In the genomic region with DNA sequence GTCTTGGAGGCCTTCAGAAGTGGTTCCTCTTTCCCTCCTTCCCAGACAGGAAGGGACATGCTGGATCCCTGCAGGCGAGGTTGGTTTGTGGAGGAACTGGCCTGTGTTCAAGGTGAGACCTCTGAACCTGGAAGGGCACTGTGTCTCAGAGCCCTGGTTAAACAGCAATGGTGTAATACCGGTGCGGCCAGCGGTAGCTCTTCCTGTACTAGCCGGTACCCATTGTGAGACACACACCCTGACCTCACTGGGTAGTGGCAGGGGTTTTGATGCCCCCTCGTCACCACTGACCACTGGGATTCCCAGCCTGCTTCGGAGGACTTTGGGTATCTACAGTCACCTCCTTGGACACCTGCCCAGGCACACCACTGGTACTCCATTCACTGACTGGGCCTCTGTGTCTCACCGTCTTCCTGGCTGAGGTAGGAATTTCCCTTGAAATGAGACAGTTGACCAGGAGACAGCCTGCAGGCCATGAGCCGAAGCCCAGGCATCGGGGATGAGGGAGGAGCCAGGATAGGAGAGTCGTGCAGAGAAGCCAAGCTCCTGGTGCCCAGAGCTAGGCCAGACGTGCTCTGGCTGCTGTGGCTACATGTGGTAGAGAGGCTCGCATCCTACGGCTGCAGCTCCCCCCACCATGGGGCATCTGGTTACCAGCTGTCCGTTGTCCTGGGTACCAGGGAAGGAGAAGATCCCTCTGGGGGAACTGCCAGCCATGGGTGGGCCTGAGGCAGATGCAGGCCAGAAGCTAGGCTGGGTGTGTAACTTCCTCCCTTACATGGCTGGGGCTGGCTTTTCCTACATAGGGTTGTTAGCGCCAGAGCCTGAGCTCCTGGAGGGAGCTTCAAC, we compare ENCODE assay signal across 11 mouse cellular contexts. TPM values are rescaled to one million over a fixed set of nuclear protein-coding genes. Genes with fewer than 3 reads are reported as not detected.
DNase-seq lines count a peak whose midpoint lies in the region; ATAC-seq and TF ChIP-seq lines count a peak whose summit lies in the region.
"Had no signal": no experiment of that assay in that cellular context is flagged by ENCODE, and none has a peak within 500 bp of the region (broad histone marks: within the 10 kb centered on the region; RNA-seq: fewer than 3 reads in every experiment).

No protein-coding gene starts in this region.

- H3K4me2 ChIP-seq in heart, embryonic 11.5 days: no peak overlapping the region
- H3K4me2 ChIP-seq in liver, embryonic 11.5 days: no peak overlapping the region
- H3K4me2 ChIP-seq in embryonic facial prominence, embryonic 11.5 days (ENCODE audit: low read depth, low read length): no peak overlapping the region
- no peak overlapping the region for H3K4me2 ChIP-seq in limb, embryonic 15.5 days
- H3K4me2 ChIP-seq: liver, embryonic 13.5 days had no signal

- no peak for ATAC-seq in heart, embryonic 11.5 days (replicated peaks; ENCODE audit: insufficient number of reproducible peaks, low FRiP score, low TSS enrichment)
- no peak for ATAC-seq in liver, embryonic 11.5 days (replicated peaks; ENCODE audit: low FRiP score)
- no peak for ATAC-seq in embryonic facial prominence, embryonic 11.5 days (replicated peaks; ENCODE audit: insufficient number of reproducible peaks, low FRiP score, low TSS enrichment, low read depth)
- no peak for ATAC-seq in limb, embryonic 15.5 days (ENCODE audit: insufficient number of reproducible peaks, low FRiP score, low TSS enrichment, low read depth)
- ATAC-seq: hindbrain, postnatal 0 days had no signal

- H3K9me3 ChIP-seq in heart, embryonic 11.5 days (replicated peaks; ENCODE audit: control insufficient read depth, low read length): no peaks in the 10 kb centered on the region
- no peaks in the 10 kb centered on the region for H3K9me3 ChIP-seq in liver, embryonic 11.5 days (ENCODE audit: control insufficient read depth, low read length)
- H3K9me3 ChIP-seq in embryonic facial prominence, embryonic 11.5 days (replicated peaks; ENCODE audit: control insufficient read depth, low read length): no peaks in the 10 kb centered on the region
- no peaks in the 10 kb centered on the region for H3K9me3 ChIP-seq in limb, embryonic 15.5 days
- H3K9me3 ChIP-seq: liver, embryonic 13.5 days had no signal

- no peak for DNase-seq in heart, adult 2 months
- no peak for DNase-seq in liver, adult 2 months (ENCODE audit: extremely low read depth, low read depth, low spot score)
- DNase-seq in liver, embryonic 11.5 days (ENCODE audit: low spot score): no peak
- peak; percentile 38 for DNase-seq in embryonic facial prominence, embryonic 11.5 days (ENCODE audit: low spot score)
- DNase-seq in lung, postnatal 25 days (ENCODE audit: low spot score): no peak
- DNase-seq: liver, embryonic 13.5 days; right cerebral cortex, adult 18-20 months had no signal

- H3K36me3 ChIP-seq in heart, adult 2 months (ENCODE audit: control insufficient read depth, insufficient read depth, low read length): no peaks in the 10 kb centered on the region
- H3K36me3 ChIP-seq in heart, embryonic 11.5 days (ENCODE audit: control insufficient read depth, insufficient read depth, low read length): no peaks in the 10 kb centered on the region
- H3K36me3 ChIP-seq in liver, adult 2 months (ENCODE audit: control insufficient read depth, insufficient read depth, low read length): no peaks in the 10 kb centered on the region
- H3K36me3 ChIP-seq in liver, embryonic 11.5 days (ENCODE audit: control insufficient read depth, insufficient read depth, low read length): no peaks in the 10 kb centered on the region
- no peaks in the 10 kb centered on the region for H3K36me3 ChIP-seq in embryonic facial prominence, embryonic 11.5 days (replicated peaks; ENCODE audit: control insufficient read depth, insufficient read depth, low read depth, low read length)
- H3K36me3 ChIP-seq in limb, embryonic 15.5 days: no peaks in the 10 kb centered on the region
- H3K36me3 ChIP-seq: liver, embryonic 13.5 days had no signal

- no peak for TF ChIP-seq POLR2A in heart, adult 2 months (IDR thresholded peaks at IDR 0.05; ENCODE audit: insufficient read depth, low read depth, low read length)
- no peak for TF ChIP-seq POLR2A in liver, adult 2 months (IDR thresholded peaks at IDR 0.05; ENCODE audit: extremely low read depth, insufficient read depth, low read length)

- TF ChIP-seq EP300 in heart, adult 2 months (IDR thresholded peaks at IDR 0.05; ENCODE audit: insufficient read depth, low read depth, low read length): no peak

- H3K4me1 ChIP-seq in heart, adult 2 months (ENCODE audit: control insufficient read depth, insufficient read depth, low read length): peaks cover 37% of the 10 kb centered on the region
- peaks cover 31% of the 10 kb centered on the region for H3K4me1 ChIP-seq in heart, embryonic 11.5 days (ENCODE audit: control insufficient read depth, insufficient read depth, low read length)
- peaks cover 2% of the 10 kb centered on the region; the same call in 1 of the 2 replicates for H3K4me1 ChIP-seq in liver, adult 2 months (ENCODE audit: control insufficient read depth, insufficient read depth, low read length)
- peaks cover 11% of the 10 kb centered on the region for H3K4me1 ChIP-seq in liver, embryonic 11.5 days (replicated peaks; ENCODE audit: control insufficient read depth, insufficient read depth, low read length)
- peaks cover 14% of the 10 kb centered on the region for H3K4me1 ChIP-seq in embryonic facial prominence, embryonic 11.5 days (ENCODE audit: control insufficient read depth, insufficient read depth, low read length)
- H3K4me1 ChIP-seq in limb, embryonic 15.5 days: peaks cover 76% of the 10 kb centered on the region

- H3K27ac ChIP-seq in heart, adult 2 months: peak overlapping the region; percentile 89
- no peak overlapping the region for H3K27ac ChIP-seq in heart, embryonic 11.5 days (ENCODE audit: low read depth, low read length)
- peak overlapping the region; percentile 57 for H3K27ac ChIP-seq in liver, adult 2 months (replicated peaks; ENCODE audit: insufficient read depth, low read depth, low read length)
- H3K27ac ChIP-seq in liver, embryonic 11.5 days (ENCODE audit: low read depth, low read length): no peak overlapping the region
- no peak overlapping the region for H3K27ac ChIP-seq in embryonic facial prominence, embryonic 11.5 days (replicated peaks; ENCODE audit: low read depth, low read length)
- peak overlapping the region; percentile 47 for H3K27ac ChIP-seq in limb, embryonic 15.5 days
- H3K27ac ChIP-seq: hindbrain, postnatal 0 days; liver, embryonic 13.5 days had no signal

- peak overlapping the region; percentile 23 for H3K9ac ChIP-seq in heart, adult 2 months (ENCODE audit: low read depth, low read length)
- no peak overlapping the region for H3K9ac ChIP-seq in heart, embryonic 11.5 days (ENCODE audit: low read depth, low read length)
- peak overlapping the region; percentile 1; the same call in 1 of the 2 replicates for H3K9ac ChIP-seq in liver, adult 2 months (ENCODE audit: low read depth, low read length)
- H3K9ac ChIP-seq in liver, embryonic 11.5 days (ENCODE audit: low read depth, low read length): no peak overlapping the region
- no peak overlapping the region for H3K9ac ChIP-seq in embryonic facial prominence, embryonic 11.5 days (replicated peaks; ENCODE audit: low read length)
- H3K9ac ChIP-seq in limb, embryonic 15.5 days: no peak overlapping the region
- H3K9ac ChIP-seq: liver, embryonic 13.5 days had no signal

- no peak overlapping the region for H3K4me3 ChIP-seq in heart, adult 2 months
- no peak overlapping the region for H3K4me3 ChIP-seq in heart, embryonic 11.5 days (ENCODE audit: low read depth, low read length)
- H3K4me3 ChIP-seq in liver, adult 2 months (ENCODE audit: insufficient read depth, low read depth, low read length): peak overlapping the region; percentile 9; the same call in 1 of the 2 replicates
- H3K4me3 ChIP-seq in liver, embryonic 11.5 days (ENCODE audit: low read depth, low read length): no peak overlapping the region
- no peak overlapping the region for H3K4me3 ChIP-seq in embryonic facial prominence, embryonic 11.5 days (ENCODE audit: low read depth, low read length)
- no peak overlapping the region for H3K4me3 ChIP-seq in limb, embryonic 15.5 days
- H3K4me3 ChIP-seq: liver, embryonic 13.5 days had no signal

- no peak for TF ChIP-seq CTCF in heart, adult 2 months (IDR thresholded peaks at IDR 0.05)
- no peak for TF ChIP-seq CTCF in liver, adult 2 months (IDR thresholded peaks at IDR 0.05; ENCODE audit: low read depth, low read length)

- H3K79me2 ChIP-seq in heart, adult 2 months (replicated peaks; ENCODE audit: control insufficient read depth, insufficient read depth, low read length): no peaks in the 10 kb centered on the region
- H3K79me2 ChIP-seq in liver, adult 2 months (ENCODE audit: control insufficient read depth, insufficient read depth, low read length): no peaks in the 10 kb centered on the region

- intact Hi-C loops in heart, adult 2 months (cut with DNase I): no loop called here

- no peaks in the 10 kb centered on the region for H3K27me3 ChIP-seq in heart, adult 2 months (ENCODE audit: control insufficient read depth, insufficient read depth, low read length)
- H3K27me3 ChIP-seq in heart, embryonic 11.5 days (ENCODE audit: control insufficient read depth, insufficient read depth, low read length): peaks cover 6% of the 10 kb centered on the region
- H3K27me3 ChIP-seq in liver, adult 2 months (ENCODE audit: control insufficient read depth, insufficient read depth, low read length): no peaks in the 10 kb centered on the region
- H3K27me3 ChIP-seq in liver, embryonic 11.5 days (replicated peaks; ENCODE audit: control insufficient read depth, insufficient read depth, low read length): peaks cover 9% of the 10 kb centered on the region; the same call in 1 of the 2 replicates
- H3K27me3 ChIP-seq in embryonic facial prominence, embryonic 11.5 days (ENCODE audit: control insufficient read depth, insufficient read depth, low read length): no peaks in the 10 kb centered on the region
- no peaks in the 10 kb centered on the region for H3K27me3 ChIP-seq in limb, embryonic 15.5 days

- whole genome bisulfite sequencing in heart, adult 2 months: 57% methylated on average over 16 of the region's 16 CpGs
- 71% methylated on average over 16 of the region's 16 CpGs for WGBS in heart, embryonic 11.5 days (ENCODE audit: insufficient replicate concordance)
- 77% methylated on average over 16 of the region's 16 CpGs for WGBS in liver, adult 2 months
- WGBS in liver, embryonic 11.5 days: 73% methylated on average over 16 of the region's 16 CpGs
- WGBS in embryonic facial prominence, embryonic 11.5 days: 66% methylated on average over 16 of the region's 16 CpGs
- WGBS in limb, embryonic 15.5 days: 57% methylated on average over 16 of the region's 16 CpGs

RNA-seq across cellular contexts. Expression of gene C1qtnf1, which starts 3.3 kb away (rescaled TPM):
- 10 to 100 TPM; 15.2 to 16.0 TPM for total RNA-seq in heart, adult 2 months (2021)
- polyA plus RNA-seq in heart, adult 2 months (2012; rRNA removed): 15.3 and 20.1 TPM in 2 replicates
- 2.7 and 4.2 TPM in 2 replicates for polyA plus RNA-seq in heart, embryonic 11.5 days (2014; fragmentation: Nextera tagmentation; extraction: Ambion mirVana)
- 6.6 and 9.9 TPM in 2 replicates for total RNA-seq in liver, adult 2 months (2014; rRNA removed)
- 8.1 and 9.2 TPM in 2 replicates for polyA plus RNA-seq in liver, adult 2 months (2012; rRNA removed)
- polyA plus RNA-seq in liver, embryonic 11.5 days (2014; fragmentation: Nextera tagmentation; extraction: Ambion mirVana): 4.6 and 5.0 TPM in 2 replicates
- polyA plus RNA-seq in embryonic facial prominence, embryonic 11.5 days (2014; fragmentation: Nextera tagmentation; extraction: Ambion mirVana): 5.0 and 5.2 TPM in 2 replicates
- polyA plus RNA-seq in limb, embryonic 15.5 days (2015; fragmentation: Nextera tagmentation; extraction: Ambion mirVana): 12.1 and 14.8 TPM in 2 replicates
- total RNA-seq: megakaryocyte, adult 5-6 weeks had no signal

RNA-seq across cellular contexts. Expression of gene Cant1, which starts 12.4 kb away (rescaled TPM):
- total RNA-seq in heart, adult 2 months (2021): 10 to 100 TPM; 17.7 to 18.2 TPM
- 21.6 and 23.4 TPM in 2 replicates for polyA plus RNA-seq in heart, adult 2 months (2012; rRNA removed)
- polyA plus RNA-seq in heart, embryonic 11.5 days (2014; fragmentation: Nextera tagmentation; extraction: Ambion mirVana): 16.0 and 17.1 TPM in 2 replicates
- 11.4 and 16.4 TPM in 2 replicates for total RNA-seq in liver, adult 2 months (2014; rRNA removed)
- 23.0 and 25.7 TPM in 2 replicates for polyA plus RNA-seq in liver, adult 2 months (2012; rRNA removed)
- 21.1 and 21.6 TPM in 2 replicates for polyA plus RNA-seq in liver, embryonic 11.5 days (2014; fragmentation: Nextera tagmentation; extraction: Ambion mirVana)
- polyA plus RNA-seq in embryonic facial prominence, embryonic 11.5 days (2014; fragmentation: Nextera tagmentation; extraction: Ambion mirVana): 19.5 and 23.2 TPM in 2 replicates
- 29.3 and 30.6 TPM in 2 replicates for polyA plus RNA-seq in limb, embryonic 15.5 days (2015; fragmentation: Nextera tagmentation; extraction: Ambion mirVana)

RNA-seq across cellular contexts. Expression of gene Lgals3bp, which starts 29.4 kb away (rescaled TPM):
- 10 to 100 TPM; 20.2 to 28.6 TPM for total RNA-seq in heart, adult 2 months (2021)
- polyA plus RNA-seq in heart, adult 2 months (2012; rRNA removed): 112 and 121 TPM in 2 replicates
- 3.1 and 3.8 TPM in 2 replicates for polyA plus RNA-seq in heart, embryonic 11.5 days (2014; fragmentation: Nextera tagmentation; extraction: Ambion mirVana)
- 20.2 and 23.9 TPM in 2 replicates for total RNA-seq in liver, adult 2 months (2014; rRNA removed)
- 136 and 216 TPM in 2 replicates for polyA plus RNA-seq in liver, adult 2 months (2012; rRNA removed)
- 23.3 and 27.8 TPM in 2 replicates for polyA plus RNA-seq in liver, embryonic 11.5 days (2014; fragmentation: Nextera tagmentation; extraction: Ambion mirVana)
- 1.0 and 1.7 TPM in 2 replicates for polyA plus RNA-seq in embryonic facial prominence, embryonic 11.5 days (2014; fragmentation: Nextera tagmentation; extraction: Ambion mirVana)
- 8.0 and 11.5 TPM in 2 replicates for polyA plus RNA-seq in limb, embryonic 15.5 days (2015; fragmentation: Nextera tagmentation; extraction: Ambion mirVana)

RNA-seq across cellular contexts. Expression of gene Engase, which starts 45.3 kb away (rescaled TPM):
- total RNA-seq in heart, adult 2 months (2021): 1 to 10 TPM; 4.4 to 5.4 TPM
- polyA plus RNA-seq in heart, adult 2 months (2012; rRNA removed): 5.2 and 7.3 TPM in 2 replicates
- 3.9 and 4.3 TPM in 2 replicates for polyA plus RNA-seq in heart, embryonic 11.5 days (2014; fragmentation: Nextera tagmentation; extraction: Ambion mirVana)
- 3.0 and 3.6 TPM in 2 replicates for total RNA-seq in liver, adult 2 months (2014; rRNA removed)
- 8.1 and 8.3 TPM in 2 replicates for polyA plus RNA-seq in liver, adult 2 months (2012; rRNA removed)
- 13.4 and 14.3 TPM in 2 replicates for polyA plus RNA-seq in liver, embryonic 11.5 days (2014; fragmentation: Nextera tagmentation; extraction: Ambion mirVana)
- polyA plus RNA-seq in embryonic facial prominence, embryonic 11.5 days (2014; fragmentation: Nextera tagmentation; extraction: Ambion mirVana): 5.0 and 5.9 TPM in 2 replicates
- polyA plus RNA-seq in limb, embryonic 15.5 days (2015; fragmentation: Nextera tagmentation; extraction: Ambion mirVana): 6.1 and 6.6 TPM in 2 replicates

Comparison
In these comparisons a context has a peak if more than half of its experiments do, and no peak if none do; other contexts are left out.
1. H3K27ac ChIP-seq: peak in heart, adult 2 months (single experiment), liver, adult 2 months (single experiment) and limb, embryonic 15.5 days (single experiment); none in heart, embryonic 11.5 days (single experiment), liver, embryonic 11.5 days (single experiment) and embryonic facial prominence, embryonic 11.5 days (single experiment).
2. H3K9ac ChIP-seq: peak in heart, adult 2 months (single experiment) and liver, adult 2 months (single experiment); none in heart, embryonic 11.5 days (single experiment), liver, embryonic 11.5 days (single experiment), embryonic facial prominence, embryonic 11.5 days (single experiment) and limb, embryonic 15.5 days (single experiment).